Mouse (Mus musculus) thymus, adult 2 months (tissue): Measurements from ENCODE around the gene Myom1. TPM values are rescaled to one million over a fixed set of nuclear protein-coding genes. Genes with fewer than 3 reads are reported as not detected.
A peak's percentile ranks its signal among the peaks of the same experiment; 100 is the strongest.

Experiments used
- DNase-seq: peaks from one replicate; pipeline ENCODE4 v3.0.0; 2021
- H3K27ac ChIP-seq: fragments of 200-500 bp; 2 replicates; pipeline ENCODE4 v1.5.1; 2012; ENCODE audit warnings: low read length, control low read depth; ENCODE audit not compliant: control insufficient read depth, insufficient read depth
- H3K27me3 ChIP-seq: fragments of 200-500 bp; 2 replicates; pipeline ENCODE4 v1.6.1; 2012; ENCODE audit warnings: mild to moderate bottlenecking, low read length, moderate library complexity, mixed read lengths; ENCODE audit not compliant: control insufficient read depth, insufficient read depth
- H3K36me3 ChIP-seq: fragments of 200-500 bp; 2 replicates; pipeline ENCODE4 v1.6.1; 2012; ENCODE audit warnings: mild to moderate bottlenecking, low read length, moderate library complexity; ENCODE audit not compliant: control insufficient read depth, insufficient read depth
- H3K4me1 ChIP-seq: fragments of 200-500 bp; replicated peaks from 2 replicates; pipeline ENCODE4 v1.6.1; 2012; ENCODE audit warnings: low read length; ENCODE audit not compliant: control insufficient read depth, insufficient read depth
- H3K4me3 ChIP-seq: fragments of 200-500 bp; 2 replicates; pipeline ENCODE4 v1.5.1; 2012; ENCODE audit warnings: mild to moderate bottlenecking, low read length, control low read depth, moderate library complexity; ENCODE audit not compliant: control insufficient read depth, insufficient read depth
- CTCF ChIP-seq: fragments of 200-500 bp; IDR thresholded peaks from 2 replicates; pipeline ENCODE4 v1.5.1; 2012; ENCODE audit warnings: mild to moderate bottlenecking, control low read depth, low read length, moderate library complexity, borderline replicate concordance; ENCODE audit not compliant: control insufficient read depth, poor library complexity, insufficient read depth; ENCODE audit errors: extremely low read depth
- POLR2A ChIP-seq: fragments of 200-500 bp; IDR thresholded peaks from 2 replicates; pipeline ENCODE4 v1.6.1; 2012; ENCODE audit warnings: mild to moderate bottlenecking, low read length, control low read depth, moderate library complexity; ENCODE audit not compliant: control insufficient read depth, poor library complexity, insufficient read depth; ENCODE audit errors: extremely low read depth
- WGBS: fragments of 180-500 bp; shearing (Covaris S2); methylation state at CpG from one replicate; pipeline ENCODE4 v1.1.7; 2018; 5-methylcytosine and 5-hydroxymethylcytosine counted together
- polyA plus RNA-seq: library from polyadenylated mRNA; depleted of rRNA; stranded (reverse); fragments of >200 nt; gene quantifications from 2 replicates; pipeline ENCODE4 v1.2.3, GENCODE M21; 2012

The Myom1 gene
- polyA plus RNA-seq, 1 experiment: 6.8 TPM

- peaks cover 28% of the 10 kb centered on the region for H3K36me3 ChIP-seq
- H3K27ac ChIP-seq: no peak overlapping the region
- TF ChIP-seq POLR2A: no peak
- TF ChIP-seq CTCF: no peak; the same call in 1 of the 2 replicates
- DNase-seq: peak; percentile 47
- 59% methylated on average over 16 of the region's 16 CpGs for WGBS
- no peak overlapping the region for H3K4me3 ChIP-seq
- no peaks in the 10 kb centered on the region for H3K27me3 ChIP-seq
- peaks cover 22% of the 10 kb centered on the region for H3K4me1 ChIP-seq
Measured at GRCm38 (mm10) chr17:70991706-70992625, 10.5 kb upstream of the Myom1 start.

GRCm38 (mm10) chr17:70992662-70993061 is 9.8 kb upstream of the Myom1 start:
- TF ChIP-seq POLR2A (no peak), CTCF (no peak)
- H3K4me3 ChIP-seq: no peak overlapping the region
- no peaks in the 10 kb centered on the region for H3K27me3 ChIP-seq
- WGBS: 92% methylated on average over 9 of the region's 9 CpGs
- peaks cover 28% of the 10 kb centered on the region for H3K36me3 ChIP-seq
- peaks cover 18% of the 10 kb centered on the region for H3K4me1 ChIP-seq
- no peak for DNase-seq
- no peak overlapping the region for H3K27ac ChIP-seq

- no peak for TF ChIP-seq CTCF
- TF ChIP-seq POLR2A: no peak
- H3K4me3 ChIP-seq: no peak overlapping the region
- H3K36me3 ChIP-seq: peaks cover 28% of the 10 kb centered on the region
- DNase-seq: no peak
- no peak overlapping the region for H3K27ac ChIP-seq
- peaks cover 14% of the 10 kb centered on the region for H3K4me1 ChIP-seq
- H3K27me3 ChIP-seq: no peaks in the 10 kb centered on the region
- 83% methylated on average over 3 of the region's 3 CpGs for WGBS
Measured at GRCm38 (mm10) chr17:70993385-70993807, 9.0 kb upstream of the Myom1 start.

- TF ChIP-seq POLR2A: no peak
- TF ChIP-seq CTCF: no peak
- Histone ChIP-seq H3K27me3 (no peaks in the 10 kb centered on the region), H3K4me1 (peaks cover 5% of the 10 kb centered on the region; the same call in 1 of the 2 replicates), H3K4me3 (no peak overlapping the region), H3K27ac (no peak overlapping the region), H3K36me3 (peaks cover 28% of the 10 kb centered on the region)
- no peak for DNase-seq
- 95% methylated on average over 6 of the region's 6 CpGs for WGBS
Measured at GRCm38 (mm10) chr17:70994671-70995070, 7.8 kb upstream of the Myom1 start.

GRCm38 (mm10) chr17:70995551-70995950 is 6.9 kb upstream of the Myom1 start:
- peaks cover 28% of the 10 kb centered on the region for H3K36me3 ChIP-seq
- H3K27ac ChIP-seq: no peak overlapping the region
- 97% methylated on average over 6 of the region's 6 CpGs for WGBS
- no peaks in the 10 kb centered on the region for H3K27me3 ChIP-seq
- TF ChIP-seq POLR2A (no peak), CTCF (no peak)
- no peak for DNase-seq
- H3K4me3 ChIP-seq: no peak overlapping the region
- H3K4me1 ChIP-seq: peaks cover 6% of the 10 kb centered on the region; the same call in 1 of the 2 replicates

- no peak overlapping the region for H3K27ac ChIP-seq
- WGBS: 95% methylated on average over 6 of the region's 6 CpGs
- no peak for TF ChIP-seq CTCF
- no peak for TF ChIP-seq POLR2A
- no peak for DNase-seq
- peaks cover 24% of the 10 kb centered on the region for H3K36me3 ChIP-seq
- H3K4me1 ChIP-seq: peaks cover 5% of the 10 kb centered on the region
- no peak overlapping the region for H3K4me3 ChIP-seq
- H3K27me3 ChIP-seq: no peaks in the 10 kb centered on the region
Measured at GRCm38 (mm10) chr17:70997836-70998235, 4.6 kb upstream of the Myom1 start.
